Mouse (Mus musculus) liver, embryonic 13.5 days (tissue): ENCODE results near the gene Ogfod2. TPM values are rescaled to one million over a fixed set of nuclear protein-coding genes. Genes with fewer than 3 reads are reported as not detected.

ENCODE experiments used
- ATAC-seq: fragments of 200-750 bp; cut with Nextera tagmentation; 2 replicates; pipeline ENCODE4 v1.8.0; 2017; ENCODE audit warnings: low read depth, mild to moderate bottlenecking, moderate number of reproducible peaks, moderate library complexity
- DNase-seq: peaks from one replicate; pipeline ENCODE4 v3.0.0; 2022
- H3K27ac ChIP-seq: fragments of 300-500 bp; sonication (generic); 2 replicates; pipeline ENCODE4 v1.5.1; 2015; ENCODE audit warnings: moderate library complexity, mild to moderate bottlenecking, inconsistent platforms
- H3K27me3 ChIP-seq: fragments of 300-500 bp; sonication (generic); 2 replicates; pipeline ENCODE4 v1.6.1; 2015; ENCODE audit warnings: mild to moderate bottlenecking, inconsistent platforms
- H3K36me3 ChIP-seq: fragments of 300-500 bp; sonication (generic); 2 replicates; pipeline ENCODE4 v1.6.1; 2015; ENCODE audit warnings: mild to moderate bottlenecking, inconsistent platforms
- H3K4me1 ChIP-seq: fragments of 300-500 bp; sonication (generic); replicated peaks from 2 replicates; pipeline ENCODE4 v1.6.1; 2015; ENCODE audit warnings: inconsistent platforms
- H3K4me2 ChIP-seq: fragments of 300-500 bp; sonication (generic); 2 replicates; pipeline ENCODE4 v1.6.1; 2015; ENCODE audit warnings: inconsistent platforms, mild to moderate bottlenecking, moderate library complexity
- H3K4me3 ChIP-seq: fragments of 300-500 bp; sonication (generic); replicated peaks from 2 replicates; pipeline ENCODE4 v1.5.1; 2015; ENCODE audit warnings: mild to moderate bottlenecking, inconsistent platforms
- H3K9ac ChIP-seq: fragments of 300-500 bp; sonication (generic); 2 replicates; pipeline ENCODE4 v1.6.1; 2015; ENCODE audit warnings: mild to moderate bottlenecking, inconsistent platforms
- H3K9me3 ChIP-seq: fragments of 300-500 bp; sonication (generic); replicated peaks from 2 replicates; pipeline ENCODE4 v1.6.1; 2016; ENCODE audit warnings: inconsistent platforms
- WGBS: fragments of 180-500 bp; shearing (Covaris S2); methylation state at CpG from one replicate; pipeline ENCODE4 v1.1.7; 2015; ENCODE audit not compliant: insufficient replicate concordance; 5-methylcytosine and 5-hydroxymethylcytosine counted together
- polyA plus RNA-seq: library from polyadenylated mRNA; unstranded; fragments of >200 nt; fragmentation: Nextera tagmentation; extraction: Ambion mirVana; gene quantifications from 2 replicates; pipeline ENCODE4 v1.2.1, GENCODE M21; 2015

Ogfod2 gene
- 18.4 and 18.5 TPM in 2 replicates for polyA plus RNA-seq

GRCm38 (mm10) chr5:124111742-124112497 is at the start of gene Ogfod2:
Gene Ogfod2, plus strand, starts transcription at chr5:124112297.
- Histone ChIP-seq H3K4me2 (peak within 1 kb of the TSS; percentile 91), H3K9me3 (no peaks in the 10 kb centered on the region), H3K4me1 (peaks cover 44% of the 10 kb centered on the region), H3K27ac (peak within 1 kb of the TSS; percentile 93), H3K27me3 (no peaks in the 10 kb centered on the region), H3K9ac (peak within 1 kb of the TSS; percentile 84), H3K4me3 (peak within 1 kb of the TSS; percentile 93), H3K36me3 (peaks cover 11% of the 10 kb centered on the region)
- WGBS: under 1% methylated on average over 66 of the region's 66 CpGs
- DNase-seq (peak; percentile 96), ATAC-seq (peak; percentile 95)

GRCm38 (mm10) chr5:124069657-124070056 is 42.4 kb upstream of the Ogfod2 start:
- H3K9me3 ChIP-seq: no peaks in the 10 kb centered on the region
- no peak for ATAC-seq
- no peak overlapping the region for H3K4me3 ChIP-seq
- H3K36me3 ChIP-seq: no peaks in the 10 kb centered on the region
- no peak overlapping the region for H3K9ac ChIP-seq
- H3K4me2 ChIP-seq: no peak overlapping the region
- H3K27me3 ChIP-seq: no peaks in the 10 kb centered on the region
- peaks cover 23% of the 10 kb centered on the region for H3K4me1 ChIP-seq
- WGBS: 65% methylated on average over 3 of the region's 3 CpGs
- no peak overlapping the region for H3K27ac ChIP-seq
- DNase-seq: no peak

- ATAC-seq (no peak), DNase-seq (no peak)
- H3K27me3 ChIP-seq: no peaks in the 10 kb centered on the region
- no peaks in the 10 kb centered on the region for H3K36me3 ChIP-seq
- no peak overlapping the region for H3K4me2 ChIP-seq
- 57% methylated on average over 9 of the region's 9 CpGs for WGBS
- peaks cover 58% of the 10 kb centered on the region for H3K4me1 ChIP-seq
- H3K4me3 ChIP-seq: no peak overlapping the region
- H3K9ac ChIP-seq: no peak overlapping the region
- H3K9me3 ChIP-seq: no peaks in the 10 kb centered on the region
- peak overlapping the region; percentile 5; the same call in 1 of the 2 replicates for H3K27ac ChIP-seq
Observed at GRCm38 (mm10) chr5:124073682-124074081, 38.4 kb upstream of the Ogfod2 start.

GRCm38 (mm10) chr5:124074845-124075307 is 37.2 kb upstream of the Ogfod2 start:
- DNase-seq (no peak), ATAC-seq (no peak)
- H3K9me3 ChIP-seq: no peaks in the 10 kb centered on the region
- H3K27me3 ChIP-seq: no peaks in the 10 kb centered on the region
- H3K4me2 ChIP-seq: no peak overlapping the region
- no peak overlapping the region; the same call in 1 of the 2 replicates for H3K9ac ChIP-seq
- peak overlapping the region; percentile 66 for H3K27ac ChIP-seq
- WGBS: 15% methylated on average over 10 of the region's 10 CpGs
- H3K36me3 ChIP-seq: no peaks in the 10 kb centered on the region
- H3K4me3 ChIP-seq: no peak overlapping the region
- H3K4me1 ChIP-seq: peaks cover 70% of the 10 kb centered on the region

GRCm38 (mm10) chr5:124075716-124076115 is 36.4 kb upstream of the Ogfod2 start:
- Histone ChIP-seq H3K9me3 (no peaks in the 10 kb centered on the region), H3K27ac (peak overlapping the region; percentile 66), H3K9ac (no peak overlapping the region), H3K4me1 (peaks cover 71% of the 10 kb centered on the region), H3K36me3 (no peaks in the 10 kb centered on the region), H3K4me2 (no peak overlapping the region), H3K27me3 (no peaks in the 10 kb centered on the region), H3K4me3 (no peak overlapping the region)
- ATAC-seq (no peak), DNase-seq (no peak)
- 58% methylated on average over 9 of the region's 9 CpGs for whole genome bisulfite sequencing

DNA sequence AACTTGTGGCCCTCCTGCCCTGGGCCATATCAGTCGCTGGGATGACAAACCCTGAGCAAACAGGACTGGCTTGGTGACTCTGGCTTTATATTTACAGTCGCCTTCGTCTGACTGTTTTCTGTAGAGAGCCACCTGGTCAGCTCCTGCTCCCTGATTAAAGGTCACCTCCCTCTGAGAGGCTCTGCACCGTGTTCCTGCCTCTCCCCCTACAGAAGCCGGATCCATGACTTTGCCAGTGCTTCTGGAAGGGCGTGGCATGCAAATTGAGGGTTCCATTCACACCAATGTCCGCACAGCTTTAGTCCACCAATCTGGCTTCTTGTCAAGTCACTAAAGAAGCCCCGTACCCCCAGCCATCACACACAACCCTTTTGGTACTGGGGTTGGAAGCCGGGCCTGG is 35.5 kb upstream of the Ogfod2 start:
- Histone ChIP-seq H3K4me3 (no peak overlapping the region), H3K27ac (peak overlapping the region; percentile 66), H3K4me1 (peaks cover 77% of the 10 kb centered on the region), H3K36me3 (no peaks in the 10 kb centered on the region), H3K9me3 (no peaks in the 10 kb centered on the region), H3K4me2 (no peak overlapping the region), H3K27me3 (no peaks in the 10 kb centered on the region), H3K9ac (no peak overlapping the region)
- DNase-seq: no peak
- WGBS: 55% methylated on average over 9 of the region's 9 CpGs
- ATAC-seq: peak; percentile 59

DNA sequence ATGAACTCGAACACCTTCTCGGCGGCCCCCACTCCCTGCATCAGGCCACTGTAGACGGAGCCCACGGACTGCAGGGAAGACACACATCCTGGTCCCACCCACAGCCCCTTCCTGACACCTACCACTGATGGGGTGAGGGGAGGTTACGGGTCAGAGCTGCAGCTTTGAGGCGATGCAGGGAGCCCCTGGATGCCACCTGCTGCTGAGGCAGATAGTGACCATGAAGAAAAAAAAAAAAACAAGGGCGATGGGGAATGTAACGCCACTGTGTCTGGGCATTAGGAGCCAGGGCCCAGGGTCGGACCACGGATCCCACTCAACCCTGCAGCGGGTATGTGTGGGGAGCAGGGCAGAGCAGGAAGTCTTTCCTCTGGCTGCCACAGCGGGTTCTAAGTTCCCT is 34.9 kb upstream of the Ogfod2 start:
- H3K9ac ChIP-seq: no peak overlapping the region
- no peak for ATAC-seq
- no peaks in the 10 kb centered on the region for H3K27me3 ChIP-seq
- WGBS: 56% methylated on average over 13 of the region's 13 CpGs
- H3K4me1 ChIP-seq: peaks cover 79% of the 10 kb centered on the region
- H3K36me3 ChIP-seq: no peaks in the 10 kb centered on the region
- no peak overlapping the region for H3K4me2 ChIP-seq
- H3K27ac ChIP-seq: no peak overlapping the region
- no peaks in the 10 kb centered on the region for H3K9me3 ChIP-seq
- H3K4me3 ChIP-seq: no peak overlapping the region
- DNase-seq: no peak

- Histone ChIP-seq H3K9me3 (no peaks in the 10 kb centered on the region), H3K4me2 (no peak overlapping the region), H3K9ac (peak overlapping the region; percentile 12; the same call in 1 of the 2 replicates), H3K27ac (peak overlapping the region; percentile 34), H3K4me3 (no peak overlapping the region), H3K4me1 (peaks cover 79% of the 10 kb centered on the region), H3K27me3 (no peaks in the 10 kb centered on the region), H3K36me3 (no peaks in the 10 kb centered on the region)
- DNase-seq (no peak), ATAC-seq (no peak)
- 62% methylated on average over 6 of the region's 6 CpGs for WGBS
Observed at GRCm38 (mm10) chr5:124077856-124078460, 34.1 kb upstream of the Ogfod2 start.

DNA sequence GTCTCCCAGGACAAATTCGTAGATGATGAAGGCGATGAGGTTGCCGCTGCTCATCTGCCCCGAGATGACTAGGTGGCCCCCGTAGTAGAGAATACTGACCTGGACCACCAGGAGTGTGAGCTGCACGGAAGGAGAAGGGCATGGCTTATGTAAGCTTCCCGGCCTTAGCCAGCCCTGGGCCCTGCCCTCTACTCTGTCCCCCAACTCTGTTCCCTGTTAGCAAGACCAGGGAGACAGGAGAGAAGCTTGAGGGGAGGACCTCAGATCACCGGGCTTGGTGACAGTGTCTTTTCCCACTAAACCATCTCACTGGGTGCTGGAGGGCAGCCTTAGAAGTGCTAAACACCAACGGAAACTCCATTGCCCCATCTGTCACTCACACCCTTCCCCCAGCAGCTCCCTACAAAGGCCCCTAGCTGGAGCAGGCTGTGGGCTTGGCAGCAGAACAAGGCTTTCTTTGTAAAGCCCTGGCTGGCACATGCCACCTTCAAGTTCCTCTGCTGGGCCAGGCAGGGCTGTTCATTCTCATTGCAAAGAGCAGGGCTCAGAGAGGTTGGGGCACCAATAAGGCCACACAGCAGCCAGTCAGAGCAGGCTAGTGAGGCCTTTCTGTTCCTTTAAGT is 33.2 kb upstream of the Ogfod2 start:
- no peak overlapping the region for H3K9ac ChIP-seq

GRCm38 (mm10) chr5:124079880-124080279 is 32.2 kb upstream of the Ogfod2 start:
- H3K4me2 ChIP-seq: no peak overlapping the region
- no peak for ATAC-seq
- H3K9ac ChIP-seq: no peak overlapping the region
- H3K27ac ChIP-seq: no peak overlapping the region
- H3K27me3 ChIP-seq: no peaks in the 10 kb centered on the region
- WGBS: 54% methylated on average over 17 of the region's 17 CpGs
- DNase-seq: no peak
- H3K9me3 ChIP-seq: no peaks in the 10 kb centered on the region
- no peaks in the 10 kb centered on the region for H3K36me3 ChIP-seq
- H3K4me3 ChIP-seq: no peak overlapping the region
- peaks cover 71% of the 10 kb centered on the region for H3K4me1 ChIP-seq

More for the DNA sequence above, 33.2 kb upstream of the Ogfod2 start:
- H3K4me2 ChIP-seq: no peak overlapping the region
- no peaks in the 10 kb centered on the region for H3K36me3 ChIP-seq
- H3K4me3 ChIP-seq: no peak overlapping the region
- H3K27me3 ChIP-seq: no peaks in the 10 kb centered on the region
- H3K4me1 ChIP-seq: peaks cover 73% of the 10 kb centered on the region
- H3K27ac ChIP-seq: no peak overlapping the region
- H3K9me3 ChIP-seq: no peaks in the 10 kb centered on the region
- ATAC-seq (no peak), DNase-seq (no peak)
- 67% methylated on average over 9 of the region's 9 CpGs for WGBS

DNA sequence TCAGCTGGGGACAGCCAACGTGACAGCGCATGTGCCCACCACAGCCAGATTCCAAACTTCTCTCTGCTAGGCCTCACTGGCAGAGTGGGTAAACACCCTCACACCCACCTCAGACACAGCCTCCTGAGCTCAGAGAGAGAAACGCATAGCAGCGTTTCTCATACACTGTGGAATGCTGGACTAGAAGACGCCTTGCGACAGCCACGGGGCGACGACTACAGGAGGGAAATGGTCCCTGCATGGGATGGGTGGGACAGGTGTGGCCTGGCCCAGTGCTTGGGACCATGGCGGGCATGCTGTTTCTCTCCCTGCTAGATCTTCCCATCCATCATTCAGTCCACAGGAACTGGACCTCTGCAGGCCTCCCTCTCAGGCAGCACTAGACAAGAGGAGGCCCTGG is 29.6 kb upstream of the Ogfod2 start:
- H3K4me3 ChIP-seq: no peak overlapping the region

More for the DNA sequence above, 29.6 kb upstream of the Ogfod2 start:
- DNase-seq (no peak), ATAC-seq (no peak)
- H3K9ac ChIP-seq: no peak overlapping the region
- 82% methylated on average over 10 of the region's 10 CpGs for WGBS
- no peaks in the 10 kb centered on the region for H3K27me3 ChIP-seq
- H3K4me2 ChIP-seq: no peak overlapping the region
- no peaks in the 10 kb centered on the region for H3K9me3 ChIP-seq
- H3K4me1 ChIP-seq: peaks cover 45% of the 10 kb centered on the region
- H3K36me3 ChIP-seq: no peaks in the 10 kb centered on the region
- H3K27ac ChIP-seq: no peak overlapping the region
